Mouse (Mus musculus): ENCODE results near the gene Zcchc4. TPM values are rescaled to one million over a fixed set of nuclear protein-coding genes. Genes with fewer than 3 reads are reported as not detected.

Gene Zcchc4
- 10.3 and 11.1 TPM in 2 replicates for polyA plus RNA-seq (2011; ENCODE audit: insufficient read depth, insufficient read length, low replicate concordance, missing spikeins)

DNA sequence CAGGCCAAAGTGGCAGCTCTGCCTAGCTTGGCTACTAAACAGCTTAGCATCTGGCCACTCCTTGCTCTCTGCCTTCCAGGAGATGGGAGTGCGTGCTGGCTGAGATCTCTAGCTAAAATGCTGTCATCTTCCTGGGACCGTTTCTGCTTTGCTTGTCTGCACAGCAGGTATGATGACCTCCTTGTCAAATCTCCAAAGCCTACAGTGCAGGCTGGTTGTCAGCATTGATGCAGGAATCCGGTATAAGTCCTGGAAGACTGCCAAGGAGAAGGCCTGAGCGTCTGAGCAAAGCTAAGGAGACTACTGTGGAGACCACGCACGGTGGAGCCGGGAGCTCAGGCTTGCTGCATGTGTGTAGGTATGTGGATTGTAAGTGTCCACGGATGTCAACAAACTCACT is at the start of gene Zcchc4:
Gene Zcchc4, plus strand, starts transcription at position 173 of the 400 bp plus-strand sequence.
- 81% methylated on average over 8 of the region's 8 CpGs for WGBS
- TF ChIP-seq POLR2A (IDR thresholded peaks at IDR 0.05; ENCODE audit: borderline replicate concordance, control insufficient read depth, low read depth, low read length) (no peak), CTCF (IDR thresholded peaks at IDR 0.05; ENCODE audit: control insufficient read depth, insufficient read depth, low read length) (no peak)
- no peak within 1 kb of the TSS for H3K27ac ChIP-seq (ENCODE audit: control insufficient read depth, insufficient read depth, low read depth, low read length, poor library complexity)
- peaks cover 2% of the 10 kb centered on the region; the same call in 1 of the 2 replicates for H3K4me1 ChIP-seq (ENCODE audit: control insufficient read depth, insufficient read depth, low read length)
- H3K4me3 ChIP-seq (replicated peaks; ENCODE audit: control insufficient read depth, low read depth, low read length): no peak within 1 kb of the TSS

DNA sequence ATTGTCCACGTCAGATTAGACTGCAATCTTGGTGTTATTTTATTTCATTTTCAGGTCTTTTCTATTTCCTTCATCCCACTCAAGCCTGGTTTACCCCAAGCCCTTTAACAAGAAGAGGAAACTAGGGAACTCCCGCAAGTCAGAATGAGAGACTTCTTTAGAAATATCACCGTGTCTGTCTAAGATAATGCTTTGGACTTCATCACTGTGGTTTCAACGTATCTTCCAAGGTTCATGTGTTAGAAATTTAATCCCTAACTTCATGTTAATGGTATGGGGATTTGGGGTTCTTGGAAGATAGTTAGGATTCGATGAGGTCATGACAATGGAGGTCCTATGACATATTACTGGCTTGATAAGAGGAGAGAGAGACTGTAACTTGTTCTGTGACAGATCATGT is 47.5 kb upstream of the Zcchc4 start:
- TF ChIP-seq POLR2A (IDR thresholded peaks at IDR 0.05; ENCODE audit: borderline replicate concordance, control insufficient read depth, low read depth, low read length) (no peak), CTCF (IDR thresholded peaks at IDR 0.05; ENCODE audit: control insufficient read depth, insufficient read depth, low read length) (no peak)
- WGBS: 76% methylated on average over 5 of the region's 5 CpGs
- H3K27ac ChIP-seq (ENCODE audit: control insufficient read depth, insufficient read depth, low read depth, low read length, poor library complexity): no peak overlapping the region
- H3K4me3 ChIP-seq (replicated peaks; ENCODE audit: control insufficient read depth, low read depth, low read length): no peak overlapping the region
- H3K4me1 ChIP-seq (ENCODE audit: control insufficient read depth, insufficient read depth, low read length): no peaks in the 10 kb centered on the region

DNA sequence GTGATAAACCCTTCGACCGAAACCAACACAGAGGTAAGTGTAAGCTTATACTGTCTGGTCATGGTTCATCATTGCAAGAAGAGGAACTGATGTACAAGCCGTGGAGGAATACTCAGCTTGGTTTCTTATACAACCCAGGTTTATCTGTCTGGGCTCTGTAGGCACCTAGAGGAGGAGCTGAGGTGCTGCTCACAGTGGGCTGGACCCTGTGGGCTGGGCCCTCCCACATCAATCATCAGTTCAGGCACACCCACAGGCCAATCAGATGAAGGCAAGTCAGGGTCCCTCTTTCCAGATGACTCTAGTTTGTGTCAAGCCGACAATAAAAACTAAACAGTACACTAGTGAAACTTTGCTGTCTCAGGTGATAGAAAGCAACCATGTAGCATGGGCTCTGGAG is 42.4 kb upstream of the Zcchc4 start:
- TF ChIP-seq POLR2A (IDR thresholded peaks at IDR 0.05; ENCODE audit: borderline replicate concordance, control insufficient read depth, low read depth, low read length) (no peak), CTCF (IDR thresholded peaks at IDR 0.05; ENCODE audit: control insufficient read depth, insufficient read depth, low read length) (no peak)
- no peaks in the 10 kb centered on the region for H3K4me1 ChIP-seq (ENCODE audit: control insufficient read depth, insufficient read depth, low read length)
- no peak overlapping the region for H3K4me3 ChIP-seq (replicated peaks; ENCODE audit: control insufficient read depth, low read depth, low read length)
- no peak overlapping the region for H3K27ac ChIP-seq (ENCODE audit: control insufficient read depth, insufficient read depth, low read depth, low read length, poor library complexity)
- WGBS: 63% methylated on average over 4 of the region's 4 CpGs

DNA sequence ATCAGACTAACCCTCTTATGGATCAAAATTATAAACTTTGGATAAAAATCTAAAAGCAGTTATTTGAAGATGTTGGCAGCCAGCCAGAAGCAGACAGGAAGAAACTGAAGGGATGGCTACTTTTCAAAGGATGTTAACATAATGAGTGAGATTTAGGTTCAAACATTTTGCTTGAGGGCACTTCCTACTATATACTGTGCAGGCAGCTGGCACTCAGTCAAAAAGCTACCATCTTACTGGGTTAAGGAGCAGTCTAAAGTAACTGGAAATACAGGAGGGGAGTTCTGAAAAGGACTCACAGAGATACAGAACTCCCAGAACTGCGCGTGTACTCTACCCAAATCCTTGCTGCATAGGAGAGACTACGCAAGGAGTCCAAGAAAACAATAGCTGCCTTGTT is 39.2 kb upstream of the Zcchc4 start:
- H3K4me3 ChIP-seq (replicated peaks; ENCODE audit: control insufficient read depth, low read depth, low read length): no peak overlapping the region
- TF ChIP-seq CTCF (IDR thresholded peaks at IDR 0.05; ENCODE audit: control insufficient read depth, insufficient read depth, low read length) (no peak), POLR2A (IDR thresholded peaks at IDR 0.05; ENCODE audit: borderline replicate concordance, control insufficient read depth, low read depth, low read length) (no peak)
- no peaks in the 10 kb centered on the region for H3K4me1 ChIP-seq (ENCODE audit: control insufficient read depth, insufficient read depth, low read length)
- H3K27ac ChIP-seq (ENCODE audit: control insufficient read depth, insufficient read depth, low read depth, low read length, poor library complexity): no peak overlapping the region
- WGBS: 90% methylated on average over 3 of the region's 3 CpGs

DNA sequence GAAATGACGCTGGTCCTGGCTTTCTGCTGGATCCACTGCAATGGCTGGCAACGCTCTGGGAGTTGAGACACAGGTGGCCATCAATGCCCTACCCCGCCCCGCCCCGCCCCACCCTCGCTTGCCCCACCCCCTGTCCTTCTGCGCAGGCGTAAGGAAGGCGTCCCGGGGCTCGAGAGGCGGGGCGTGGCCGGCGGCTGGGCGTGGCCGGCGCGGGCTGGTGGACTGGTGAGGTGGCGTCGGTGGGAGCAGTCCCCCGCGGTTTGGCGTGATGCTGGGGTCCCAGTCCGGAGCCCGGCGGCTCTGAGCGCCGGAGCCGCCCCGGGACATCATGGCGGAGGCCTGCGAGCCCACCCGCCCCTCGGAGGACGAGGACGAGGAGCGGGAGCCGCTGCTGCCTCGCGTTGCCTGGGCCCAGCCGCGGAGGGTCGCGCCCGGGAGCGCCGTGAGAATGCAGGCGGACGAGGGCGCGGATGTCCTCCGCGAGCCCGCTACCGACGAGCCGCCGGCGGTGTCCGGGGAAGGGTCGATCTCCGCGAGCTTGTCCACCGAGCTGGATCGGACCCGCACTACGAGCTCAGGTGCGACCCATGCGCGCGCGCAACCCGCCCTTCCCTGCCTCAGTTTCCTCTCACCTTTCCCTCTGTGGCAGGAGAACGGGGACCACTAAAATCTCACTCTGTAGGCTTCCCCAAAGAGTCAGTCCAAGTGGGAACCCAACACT is 33.7 kb upstream of the Zcchc4 start, which contains the start of gene Pi4k2b:
Gene Pi4k2b, plus strand, starts transcription at position 184 of the 721 bp plus-strand sequence.
- under 1% methylated on average over 74 of the region's 75 CpGs for WGBS
- H3K4me3 ChIP-seq (replicated peaks; ENCODE audit: control insufficient read depth, low read depth, low read length): peak within 1 kb of the TSS; percentile 71
- no peaks in the 10 kb centered on the region for H3K4me1 ChIP-seq (ENCODE audit: control insufficient read depth, insufficient read depth, low read length)
- peak within 1 kb of the TSS; percentile 91 for H3K27ac ChIP-seq (ENCODE audit: control insufficient read depth, insufficient read depth, low read depth, low read length, poor library complexity)
- TF ChIP-seq CTCF (IDR thresholded peaks at IDR 0.05; ENCODE audit: control insufficient read depth, insufficient read depth, low read length): no peak
- TF ChIP-seq POLR2A (IDR thresholded peaks at IDR 0.05; ENCODE audit: borderline replicate concordance, control insufficient read depth, low read depth, low read length): no peak; the same call in 1 of the 2 replicates

DNA sequence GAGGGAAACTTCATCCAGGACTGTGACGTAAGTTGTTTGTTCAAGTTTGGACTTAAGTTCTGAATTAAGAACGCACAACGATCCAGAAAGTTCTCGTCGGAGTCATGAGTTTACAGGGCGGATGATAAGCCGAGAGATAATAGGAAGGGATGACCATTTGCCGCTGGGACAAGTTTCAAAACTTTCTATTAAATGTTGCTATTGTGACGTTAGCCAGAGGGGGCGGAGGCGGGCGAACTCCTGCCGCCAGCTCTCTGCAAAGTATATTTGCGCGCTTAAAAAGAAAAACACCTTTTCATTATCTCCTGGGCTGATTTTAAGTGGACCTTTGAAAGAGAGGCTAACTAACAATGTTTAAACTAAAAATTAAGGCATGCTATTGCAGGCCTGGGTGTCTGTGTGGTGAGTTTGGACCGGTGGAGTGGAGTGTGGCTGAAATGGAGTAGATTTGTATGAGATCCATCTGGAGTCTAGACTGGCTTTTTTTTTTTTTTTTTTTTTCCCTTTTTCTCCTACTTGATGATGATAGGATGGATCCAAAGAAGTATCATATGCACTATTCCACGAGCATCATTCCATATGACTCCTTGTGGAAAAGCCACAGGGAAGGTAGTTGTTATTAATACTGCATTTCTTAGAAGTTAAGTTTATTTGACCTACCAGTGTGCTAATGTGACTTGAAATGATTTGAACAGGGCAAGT is 32.9 kb upstream of the Zcchc4 start:
- 2% methylated on average over 17 of the region's 17 CpGs for WGBS
- H3K27ac ChIP-seq (ENCODE audit: control insufficient read depth, insufficient read depth, low read depth, low read length, poor library complexity): peak overlapping the region; percentile 91
- H3K4me3 ChIP-seq (replicated peaks; ENCODE audit: control insufficient read depth, low read depth, low read length): peak overlapping the region; percentile 71
- no peaks in the 10 kb centered on the region for H3K4me1 ChIP-seq (ENCODE audit: control insufficient read depth, insufficient read depth, low read length)
- TF ChIP-seq POLR2A (IDR thresholded peaks at IDR 0.05; ENCODE audit: borderline replicate concordance, control insufficient read depth, low read depth, low read length) (no peak; the same call in 1 of the 2 replicates), CTCF (IDR thresholded peaks at IDR 0.05; ENCODE audit: control insufficient read depth, insufficient read depth, low read length) (peak; percentile 27; the same call in 1 of the 2 replicates)

DNA sequence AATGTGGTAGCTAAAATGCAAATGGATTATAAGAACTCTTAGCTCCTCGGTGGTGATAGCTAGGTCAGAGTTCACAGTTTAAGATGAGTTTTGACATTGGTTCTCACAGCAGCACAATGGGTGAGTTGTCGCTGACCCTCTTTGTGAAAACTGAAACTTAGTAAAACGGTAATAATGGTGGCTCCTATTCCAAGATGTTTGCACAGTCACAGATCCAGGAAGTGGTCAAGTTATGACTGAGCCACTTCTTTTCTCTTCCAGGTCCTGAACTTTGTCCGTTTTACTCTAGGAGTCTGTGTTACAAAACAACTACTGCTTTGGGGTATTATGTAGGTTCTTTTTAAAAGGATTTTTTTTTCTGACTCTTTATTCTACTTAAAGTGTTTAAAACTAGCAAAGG is 32.0 kb upstream of the Zcchc4 start:
- Histone ChIP-seq H3K27ac (ENCODE audit: control insufficient read depth, insufficient read depth, low read depth, low read length, poor library complexity) (no peak overlapping the region), H3K4me3 (replicated peaks; ENCODE audit: control insufficient read depth, low read depth, low read length) (peak overlapping the region; percentile 3), H3K4me1 (ENCODE audit: control insufficient read depth, insufficient read depth, low read length) (no peaks in the 10 kb centered on the region; the same call in 1 of the 2 replicates)
- 9% methylated on average over 4 of the region's 4 CpGs for WGBS
- TF ChIP-seq POLR2A (IDR thresholded peaks at IDR 0.05; ENCODE audit: borderline replicate concordance, control insufficient read depth, low read depth, low read length) (no peak), CTCF (IDR thresholded peaks at IDR 0.05; ENCODE audit: control insufficient read depth, insufficient read depth, low read length) (no peak)

DNA sequence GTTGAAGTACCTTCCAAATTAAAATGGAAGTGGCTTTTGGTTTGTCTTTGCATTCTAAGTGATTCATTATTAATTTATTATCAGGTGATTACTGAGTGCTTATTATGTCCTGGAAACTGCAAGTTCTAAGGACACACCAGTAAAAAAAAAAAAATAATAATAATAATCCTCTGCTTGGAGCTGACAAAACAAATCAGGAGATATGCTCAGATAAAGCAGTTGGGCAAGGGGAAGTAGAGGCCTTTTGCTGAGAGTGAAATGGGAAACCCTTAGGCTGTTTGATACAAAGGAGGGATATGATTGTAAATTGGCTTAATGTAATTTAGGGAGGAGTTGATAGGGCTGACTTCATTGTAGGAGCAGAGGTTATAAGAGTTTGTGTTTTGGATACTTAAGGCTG is 28.3 kb upstream of the Zcchc4 start:
- TF ChIP-seq CTCF (IDR thresholded peaks at IDR 0.05; ENCODE audit: control insufficient read depth, insufficient read depth, low read length): no peak
- TF ChIP-seq POLR2A (IDR thresholded peaks at IDR 0.05; ENCODE audit: borderline replicate concordance, control insufficient read depth, low read depth, low read length): no peak
- H3K4me3 ChIP-seq (replicated peaks; ENCODE audit: control insufficient read depth, low read depth, low read length): no peak overlapping the region
- no peaks in the 10 kb centered on the region; the same call in 1 of the 2 replicates for H3K4me1 ChIP-seq (ENCODE audit: control insufficient read depth, insufficient read depth, low read length)
- no peak overlapping the region for H3K27ac ChIP-seq (ENCODE audit: control insufficient read depth, insufficient read depth, low read depth, low read length, poor library complexity)
